Mouse (Mus musculus): Measurements from ENCODE around the gene Ctnnbl1.

- TF ChIP-seq CHD1 (IDR thresholded peaks at IDR 0.05; ENCODE audit: low read depth, low read length) (no peak), CTCF (conservative IDR thresholded peaks at IDR 0.05 in 1 of 2, IDR thresholded peaks at IDR 0.05 in 1 of 2; ENCODE audit: low read depth in 2 of 2, low read length in 2 of 2) (peak in 1 of 2 experiments; percentile 35; a peak in 2 of 4 replicates), MXI1 (IDR thresholded peaks at IDR 0.05; ENCODE audit: low read depth, low read length) (no peak), TBP (conservative IDR thresholded peaks at IDR 0.05; ENCODE audit: low read depth, low read length) (no peak), NELFE (IDR thresholded peaks at IDR 0.05; ENCODE audit: low read depth, low read length) (no peak), ETS1 (conservative IDR thresholded peaks at IDR 0.05; ENCODE audit: low read depth, low read length) (no peak), BHLHE40 (IDR thresholded peaks at IDR 0.05; ENCODE audit: low read depth, low read length) (no peak), ZNF384 (IDR thresholded peaks at IDR 0.05; ENCODE audit: low read depth, low read length) (no peak), EP300 (IDR thresholded peaks at IDR 0.05; ENCODE audit: low read length) (no peak)
These were observed 8.5 kb downstream of the Ctnnbl1 start for GRCm38 (mm10) chr2:157745735-157746134.
